Mouse (Mus musculus): ENCODE data around the gene Dexi. TPM values are rescaled to one million over a fixed set of nuclear protein-coding genes. Genes with fewer than 3 reads are reported as not detected.

The Dexi gene
- polyA plus RNA-seq, 1 experiment: 84.5 TPM

DNA sequence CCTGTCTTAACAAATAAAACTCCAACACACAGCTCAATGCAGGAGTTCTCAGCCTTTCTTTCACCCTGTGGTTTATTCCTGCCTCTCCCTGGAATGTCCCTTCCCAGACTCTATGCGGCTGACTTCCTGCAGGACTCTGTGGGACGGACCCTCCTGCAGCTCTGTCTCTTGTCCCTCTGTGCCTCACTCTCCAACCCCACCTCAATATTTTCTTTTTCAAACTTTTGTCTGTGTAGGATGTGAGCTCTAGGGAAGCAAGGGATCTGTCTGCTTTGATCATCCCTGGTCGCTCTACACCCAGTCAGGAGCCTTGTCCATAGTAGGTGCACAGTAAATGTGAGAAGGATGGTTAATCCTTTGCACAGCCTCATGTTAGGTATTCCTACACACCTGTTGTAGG, 14.5 kb downstream of the Dexi start:
- no peak overlapping the region for H3K4me3 ChIP-seq (ENCODE audit: insufficient read depth, low read length)
- TF ChIP-seq POLR2A (IDR thresholded peaks at IDR 0.05; ENCODE audit: extremely low read depth, insufficient read depth, low read length) (no peak), CTCF (IDR thresholded peaks at IDR 0.05; ENCODE audit: extremely low read depth, insufficient read depth, low read length) (no peak)
- H3K27ac ChIP-seq (ENCODE audit: insufficient read depth, low read length): no peak overlapping the region
- no peaks in the 10 kb centered on the region; the same call in 1 of the 2 replicates for H3K4me1 ChIP-seq (ENCODE audit: control insufficient read depth, insufficient read depth, low read length)

DNA sequence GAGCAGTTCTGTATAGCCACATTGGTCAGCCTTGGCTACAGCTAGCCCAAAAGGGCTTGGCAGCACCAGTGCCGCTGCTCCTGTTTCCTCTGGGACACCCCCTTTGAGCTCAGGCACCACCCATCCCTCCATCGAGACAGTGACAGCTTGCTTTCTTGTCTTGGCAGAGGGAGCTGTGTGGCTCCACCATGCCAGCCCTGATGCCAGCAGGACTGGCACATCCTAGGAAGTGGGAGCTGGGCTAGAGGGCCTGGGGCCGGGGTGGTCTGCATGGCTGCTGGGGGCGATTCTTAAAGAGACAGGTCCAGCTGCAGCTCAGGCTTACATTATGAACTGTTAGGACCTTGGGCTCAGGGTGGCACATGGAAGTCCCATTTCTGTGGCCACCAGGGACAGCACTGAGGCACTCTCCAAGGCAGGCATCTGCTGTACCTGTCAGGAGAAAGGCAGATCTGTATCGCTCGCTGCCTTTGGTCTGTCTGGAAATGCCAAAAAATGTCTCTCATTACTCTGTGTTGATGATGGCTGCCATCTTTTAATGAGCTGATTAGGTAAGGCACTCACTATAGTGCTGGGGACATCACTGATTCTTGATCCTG, 15.7 kb downstream of the Dexi start:
- Histone ChIP-seq H3K27ac (ENCODE audit: insufficient read depth, low read length) (no peak overlapping the region), H3K4me1 (ENCODE audit: control insufficient read depth, insufficient read depth, low read length) (no peaks in the 10 kb centered on the region; the same call in 1 of the 2 replicates), H3K4me3 (ENCODE audit: insufficient read depth, low read length) (no peak overlapping the region)
- TF ChIP-seq POLR2A (IDR thresholded peaks at IDR 0.05; ENCODE audit: extremely low read depth, insufficient read depth, low read length) (no peak), CTCF (IDR thresholded peaks at IDR 0.05; ENCODE audit: extremely low read depth, insufficient read depth, low read length) (0 out of 2 replicates have a peak, but pooled peaks have one; percentile 9)

DNA sequence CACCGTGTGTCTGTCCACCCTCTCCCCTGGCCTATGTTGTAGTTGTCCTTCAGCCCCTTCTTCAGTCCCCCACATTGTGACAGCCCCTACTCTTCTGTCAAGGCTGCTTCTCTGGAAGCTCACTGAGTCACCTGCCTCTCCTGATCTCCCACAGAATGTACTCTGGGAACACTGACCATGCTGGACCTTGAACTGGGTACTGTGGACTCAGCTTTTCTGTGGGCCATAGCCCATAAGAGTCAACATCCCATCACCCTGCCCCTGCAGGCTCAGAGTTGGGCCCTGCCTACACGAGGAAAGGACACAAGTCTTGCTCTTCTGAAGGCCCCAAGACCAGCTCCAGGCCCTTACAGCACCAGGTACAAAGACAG, 17.3 kb downstream of the Dexi start:
- no peaks in the 10 kb centered on the region; the same call in 1 of the 2 replicates for H3K4me1 ChIP-seq (ENCODE audit: control insufficient read depth, insufficient read depth, low read length)
- H3K27ac ChIP-seq (ENCODE audit: insufficient read depth, low read length): no peak overlapping the region
- TF ChIP-seq CTCF (IDR thresholded peaks at IDR 0.05; ENCODE audit: extremely low read depth, insufficient read depth, low read length) (no peak), POLR2A (IDR thresholded peaks at IDR 0.05; ENCODE audit: extremely low read depth, insufficient read depth, low read length) (no peak)
- H3K4me3 ChIP-seq (ENCODE audit: insufficient read depth, low read length): no peak overlapping the region

DNA sequence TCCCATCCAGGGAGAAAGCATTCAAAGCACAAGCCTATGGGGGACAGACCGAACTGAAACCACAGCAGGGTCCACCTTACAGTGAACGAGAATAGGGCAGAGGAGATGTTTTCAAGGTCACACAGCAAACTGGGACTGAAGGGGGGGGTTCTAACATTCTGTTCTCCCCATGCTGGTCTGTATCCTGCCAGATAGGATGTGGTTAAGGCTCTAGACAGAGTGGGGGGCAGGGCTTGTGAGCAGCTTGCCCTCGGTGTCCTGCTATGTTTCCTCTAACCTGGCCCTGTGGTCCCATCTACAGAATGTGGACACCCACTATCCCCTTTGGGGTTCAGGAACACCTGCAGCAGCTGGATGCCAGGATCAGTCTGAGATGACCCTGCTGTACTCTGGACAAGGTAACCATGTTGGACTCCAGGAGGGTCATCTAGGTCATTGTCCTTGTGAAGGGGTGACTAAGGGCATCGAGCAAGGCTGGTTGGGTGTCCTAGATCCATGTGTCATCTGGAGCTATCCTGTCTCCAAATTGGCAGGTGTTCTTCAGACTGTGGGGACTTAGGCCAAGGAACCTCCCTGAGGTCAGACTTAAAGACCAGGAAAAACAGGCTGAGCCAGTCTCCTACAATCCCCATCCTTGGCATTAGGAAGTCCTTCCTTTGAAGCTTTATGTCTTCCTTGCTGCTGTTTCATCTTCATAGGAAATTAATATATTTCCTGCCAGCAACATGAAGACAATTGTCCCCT, 17.8 kb downstream of the Dexi start:
- TF ChIP-seq POLR2A (IDR thresholded peaks at IDR 0.05; ENCODE audit: extremely low read depth, insufficient read depth, low read length): no peak
- TF ChIP-seq CTCF (IDR thresholded peaks at IDR 0.05; ENCODE audit: extremely low read depth, insufficient read depth, low read length): no peak
- H3K4me3 ChIP-seq (ENCODE audit: insufficient read depth, low read length): no peak overlapping the region
- no peaks in the 10 kb centered on the region for H3K4me1 ChIP-seq (ENCODE audit: control insufficient read depth, insufficient read depth, low read length)
- no peak overlapping the region for H3K27ac ChIP-seq (ENCODE audit: insufficient read depth, low read length)

DNA sequence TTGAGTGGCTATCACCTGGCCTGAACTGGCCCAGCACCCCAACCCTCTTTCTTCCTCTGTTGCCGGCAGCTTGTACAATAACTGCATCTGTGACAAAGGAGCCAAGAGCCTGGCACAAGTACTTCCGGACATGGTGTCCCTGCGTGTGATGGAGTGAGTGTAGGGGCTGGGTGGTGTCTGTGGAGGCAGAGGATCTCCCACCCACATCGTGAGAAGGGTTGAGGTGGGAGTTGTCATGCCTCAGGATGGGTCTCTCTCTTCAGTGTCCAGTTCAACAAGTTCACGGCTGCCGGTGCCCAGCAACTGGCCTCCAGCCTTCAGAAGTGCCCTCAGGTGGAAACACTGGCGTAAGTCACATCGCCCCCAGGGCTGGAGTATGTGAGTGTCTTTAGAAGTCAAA, 19.2 kb downstream of the Dexi start:
- no peak for TF ChIP-seq POLR2A (IDR thresholded peaks at IDR 0.05; ENCODE audit: extremely low read depth, insufficient read depth, low read length)
- no peak for TF ChIP-seq CTCF (IDR thresholded peaks at IDR 0.05; ENCODE audit: extremely low read depth, insufficient read depth, low read length)
- Histone ChIP-seq H3K4me1 (ENCODE audit: control insufficient read depth, insufficient read depth, low read length) (no peaks in the 10 kb centered on the region), H3K27ac (ENCODE audit: insufficient read depth, low read length) (no peak overlapping the region), H3K4me3 (ENCODE audit: insufficient read depth, low read length) (no peak overlapping the region)

DNA sequence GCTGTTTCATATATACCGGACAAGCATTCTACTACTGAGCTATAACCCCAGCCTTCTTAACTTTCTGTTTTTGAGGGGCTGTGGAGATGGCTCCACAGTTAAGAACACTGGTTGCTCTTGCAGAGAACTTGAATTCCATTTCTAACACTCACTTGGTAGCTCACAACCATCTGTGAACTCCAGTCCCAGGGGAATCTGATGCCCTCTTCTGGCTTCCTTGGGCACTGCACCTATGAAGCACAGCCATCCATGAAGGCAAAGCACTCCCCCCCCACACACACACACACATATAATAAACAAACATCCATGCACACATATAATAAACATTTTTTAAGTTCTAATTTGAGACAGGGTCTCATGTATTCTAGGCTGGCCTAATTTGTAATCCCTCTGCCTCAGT, 20.0 kb downstream of the Dexi start:
- Histone ChIP-seq H3K4me3 (ENCODE audit: insufficient read depth, low read length) (no peak overlapping the region), H3K4me1 (ENCODE audit: control insufficient read depth, insufficient read depth, low read length) (no peaks in the 10 kb centered on the region), H3K27ac (ENCODE audit: insufficient read depth, low read length) (no peak overlapping the region)
- no peak for TF ChIP-seq POLR2A (IDR thresholded peaks at IDR 0.05; ENCODE audit: extremely low read depth, insufficient read depth, low read length)
- TF ChIP-seq CTCF (IDR thresholded peaks at IDR 0.05; ENCODE audit: extremely low read depth, insufficient read depth, low read length): peak; percentile 67

DNA sequence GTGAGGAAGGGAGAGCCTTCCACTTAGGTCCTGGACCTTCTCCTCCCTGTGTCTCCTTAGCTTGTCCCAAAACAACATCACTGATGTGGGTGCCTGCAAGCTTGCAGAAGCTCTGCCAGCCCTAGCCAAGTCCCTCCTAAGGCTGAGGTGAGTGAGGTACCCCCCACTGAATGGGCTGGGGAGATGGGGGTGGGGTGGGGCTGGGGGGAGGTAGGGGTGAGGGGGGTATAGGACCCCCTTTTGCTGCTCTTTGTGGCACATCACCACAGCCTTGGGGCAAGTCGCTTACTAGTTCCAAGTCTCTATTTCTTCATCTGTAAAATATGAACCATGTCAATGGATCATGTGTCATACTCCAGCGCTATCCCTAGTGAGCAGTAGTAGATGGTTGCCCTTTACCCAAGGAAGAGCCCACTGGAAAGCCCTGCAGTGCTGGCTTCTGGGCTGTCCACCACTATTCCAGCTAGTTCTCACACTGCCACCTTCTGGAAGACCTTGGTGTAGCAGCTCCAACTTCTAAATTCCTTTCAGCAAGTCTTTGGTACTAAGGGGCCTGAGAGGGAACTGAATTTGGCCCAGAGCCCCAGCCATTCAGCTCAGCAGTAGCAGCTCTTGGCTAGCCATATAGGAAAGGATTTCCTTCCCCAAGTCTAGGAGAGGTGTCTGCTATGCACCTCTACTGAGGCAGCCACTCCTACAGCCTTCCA, 21.8 kb downstream of the Dexi start:
- H3K4me3 ChIP-seq (ENCODE audit: insufficient read depth, low read length): no peak overlapping the region
- TF ChIP-seq CTCF (IDR thresholded peaks at IDR 0.05; ENCODE audit: extremely low read depth, insufficient read depth, low read length) (peak; percentile 73), POLR2A (IDR thresholded peaks at IDR 0.05; ENCODE audit: extremely low read depth, insufficient read depth, low read length) (no peak)
- no peak overlapping the region for H3K27ac ChIP-seq (ENCODE audit: insufficient read depth, low read length)
- H3K4me1 ChIP-seq (ENCODE audit: control insufficient read depth, insufficient read depth, low read length): no peaks in the 10 kb centered on the region

DNA sequence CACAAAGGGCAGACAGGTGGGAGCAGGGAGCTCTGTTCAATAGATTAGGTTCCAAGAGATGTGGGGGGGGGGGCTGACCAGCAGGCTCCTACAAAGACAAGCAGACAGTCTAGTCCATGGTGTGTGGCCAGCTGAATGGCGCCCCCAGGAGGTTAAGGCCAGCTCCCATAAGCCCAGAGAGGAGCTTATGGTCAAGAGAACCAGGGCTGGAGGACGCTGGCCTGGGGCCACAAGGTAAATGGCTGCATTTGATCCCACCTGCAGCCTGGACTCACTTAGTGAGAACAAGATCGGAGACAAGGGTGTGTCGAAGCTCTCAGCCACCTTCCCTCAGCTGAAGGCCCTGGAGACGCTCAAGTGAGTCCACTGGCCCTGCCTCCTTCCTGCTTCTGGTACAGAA, 24.8 kb downstream of the Dexi start:
- Histone ChIP-seq H3K4me1 (ENCODE audit: control insufficient read depth, insufficient read depth, low read length) (no peaks in the 10 kb centered on the region), H3K27ac (ENCODE audit: insufficient read depth, low read length) (no peak overlapping the region), H3K4me3 (ENCODE audit: insufficient read depth, low read length) (no peak overlapping the region)
- TF ChIP-seq CTCF (IDR thresholded peaks at IDR 0.05; ENCODE audit: extremely low read depth, insufficient read depth, low read length): 0 out of 2 replicates have a peak, but pooled peaks have one; percentile 2
- no peak for TF ChIP-seq POLR2A (IDR thresholded peaks at IDR 0.05; ENCODE audit: extremely low read depth, insufficient read depth, low read length)

DNA sequence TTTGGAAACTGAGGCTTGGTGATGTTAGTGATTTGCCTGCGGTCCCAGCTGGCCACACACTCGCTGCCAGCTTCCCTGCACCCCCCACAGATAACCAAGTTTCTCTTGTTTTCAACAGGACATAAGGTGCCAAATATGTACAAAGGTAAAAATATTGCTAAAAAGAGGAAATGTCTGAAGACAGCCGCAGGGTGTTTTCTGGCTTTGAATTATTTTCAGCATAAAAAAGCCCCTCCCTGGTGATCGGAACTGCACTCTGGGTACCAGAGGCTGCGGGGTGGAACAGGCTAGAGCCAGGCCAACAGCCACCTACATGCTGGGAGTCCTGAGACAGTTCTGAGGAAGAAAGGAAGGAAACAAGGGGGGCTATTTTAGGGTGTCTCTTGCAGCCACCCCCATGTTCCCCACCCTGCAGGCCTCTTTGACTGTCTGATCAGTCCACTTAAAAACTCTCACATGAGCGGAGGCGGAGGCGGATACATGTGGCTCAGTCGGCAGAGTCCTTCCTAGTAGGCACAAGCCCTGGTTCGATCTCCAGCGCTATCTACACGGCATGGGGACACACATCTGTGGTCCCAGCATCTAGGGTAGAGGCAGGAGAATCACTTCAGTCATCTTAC, 26.8 kb downstream of the Dexi start:
- no peak overlapping the region for H3K4me3 ChIP-seq (ENCODE audit: insufficient read depth, low read length)
- TF ChIP-seq POLR2A (IDR thresholded peaks at IDR 0.05; ENCODE audit: extremely low read depth, insufficient read depth, low read length) (no peak), CTCF (IDR thresholded peaks at IDR 0.05; ENCODE audit: extremely low read depth, insufficient read depth, low read length) (no peak)
- no peak overlapping the region for H3K27ac ChIP-seq (ENCODE audit: insufficient read depth, low read length)
- H3K4me1 ChIP-seq (ENCODE audit: control insufficient read depth, insufficient read depth, low read length): no peaks in the 10 kb centered on the region

Measured in cortical plate, adult 2 months (tissue).